Mouse (Mus musculus) urinary bladder, postnatal 25 days (tissue): ENCODE results near the gene Vps26c.
"Not testable (repeated sequence)": the region's sequence is repeated elsewhere in the genome, so short reads cannot be mapped to it uniquely, and the experiment has no call there.

ENCODE experiments used
- DNase-seq: peaks from one replicate; pipeline ENCODE4 v3.0.0; 2022; ENCODE audit warnings: low spot score

The Vps26c gene

GRCm38 (mm10) chr16:94487341-94487740 is 39.3 kb downstream of the Vps26c start:
- no peak for DNase-seq

GRCm38 (mm10) chr16:94484752-94485535 is 41.7 kb downstream of the Vps26c start:
- DNase-seq = no peak

GRCm38 (mm10) chr16:94473086-94473822 is 53.4 kb downstream of the Vps26c start:
- DNase-seq = no peak

- DNase-seq = no peak
These were observed 54.1 kb downstream of the Vps26c start for GRCm38 (mm10) chr16:94472515-94472951.

- DNase-seq = no peak
These were observed 58.2 kb downstream of the Vps26c start for GRCm38 (mm10) chr16:94468391-94468790.

GRCm38 (mm10) chr16:94467337-94468055 is 59.1 kb downstream of the Vps26c start:
- DNase-seq = no peak

- DNase-seq = not testable (repeated sequence)
These were observed 60.3 kb downstream of the Vps26c start for GRCm38 (mm10) chr16:94466317-94466716.

- no peak for DNase-seq
These were observed 60.7 kb downstream of the Vps26c start for GRCm38 (mm10) chr16:94465900-94466299.

GRCm38 (mm10) chr16:94464067-94464466 is 62.6 kb downstream of the Vps26c start:
- DNase-seq = no peak

GRCm38 (mm10) chr16:94454146-94454545 is 72.5 kb downstream of the Vps26c start:
- DNase-seq = no peak

GRCm38 (mm10) chr16:94452768-94453167 is 73.9 kb downstream of the Vps26c start:
- no peak for DNase-seq

- DNase-seq = no peak
These were observed 74.8 kb downstream of the Vps26c start for GRCm38 (mm10) chr16:94451545-94452488.

- DNase-seq = no peak
These were observed 77.0 kb downstream of the Vps26c start for GRCm38 (mm10) chr16:94449632-94450031.

- DNase-seq = no peak
These were observed 77.5 kb downstream of the Vps26c start for GRCm38 (mm10) chr16:94449151-94449550.
